Mouse (Mus musculus): ENCODE data around the gene Cep170b.

GRCm38 (mm10) chr12:112720216-112720615, at the start of gene Cep170b:
- TF ChIP-seq CTCF (IDR thresholded peaks at IDR 0.05; ENCODE audit: insufficient read depth, low read length) (no peak), POLR2A (IDR thresholded peaks at IDR 0.05; ENCODE audit: borderline replicate concordance, extremely low read depth, low read depth, low read length) (no peak)

Data from lung, adult 2 months (tissue).